Mouse (Mus musculus): ENCODE results near the gene Dspp.

GRCm38 (mm10) chr5:104124016-104124658 is 46.4 kb upstream of the Dspp start:
- TF ChIP-seq CTCF (IDR thresholded peaks at IDR 0.05; ENCODE audit: borderline replicate concordance, control insufficient read depth, extremely low read depth, insufficient read depth, low read length, poor library complexity) (no peak), POLR2A (IDR thresholded peaks at IDR 0.05; ENCODE audit: control insufficient read depth, extremely low read depth, insufficient read depth, low read length, poor library complexity) (no peak)
